Mouse (Mus musculus) ES-Bruce4 (cell line): ENCODE data around the gene Olfr718-ps1.

ENCODE experiments used
- CTCF ChIP-seq: IDR thresholded peaks from one replicate; pipeline ENCODE4 v1.8.1; 2011; ENCODE audit warnings: low read depth, low read length
- EP300 ChIP-seq: IDR thresholded peaks from 2 replicates; pipeline ENCODE4 v1.6.1; 2011; ENCODE audit warnings: low read depth, low read length; ENCODE audit not compliant: insufficient read depth
- POLR2A ChIP-seq: IDR thresholded peaks from one replicate; pipeline ENCODE4 v1.8.1; 2011; ENCODE audit warnings: low read length; ENCODE audit not compliant: insufficient read depth

DNA sequence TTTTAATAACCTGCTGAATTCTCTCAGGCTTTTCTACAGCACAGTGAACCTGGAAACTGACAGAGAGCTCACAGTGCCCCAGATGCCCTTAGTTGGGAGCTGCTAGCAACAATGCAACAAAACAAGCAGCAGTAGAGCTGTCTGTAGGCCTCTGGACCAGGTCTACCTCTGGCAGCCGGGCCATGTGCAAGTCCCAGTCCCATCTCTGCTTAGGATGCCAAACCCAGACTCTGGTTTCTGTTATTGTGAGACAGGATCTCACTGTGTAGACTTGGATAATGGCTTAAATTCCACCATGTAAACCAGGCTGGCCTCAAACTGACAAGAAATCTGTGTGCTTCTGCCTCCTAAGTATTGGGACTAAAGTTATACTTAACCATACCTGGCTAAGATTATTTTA is 45.8 kb downstream of the Olfr718-ps1 start:
- TF ChIP-seq POLR2A = no peak
- no peak for TF ChIP-seq CTCF
- no peak for TF ChIP-seq EP300
